Mouse (Mus musculus): ENCODE data around the gene Grm5.
A peak's percentile ranks its signal among the peaks of the same experiment; 100 is the strongest.

Gene Grm5

DNA sequence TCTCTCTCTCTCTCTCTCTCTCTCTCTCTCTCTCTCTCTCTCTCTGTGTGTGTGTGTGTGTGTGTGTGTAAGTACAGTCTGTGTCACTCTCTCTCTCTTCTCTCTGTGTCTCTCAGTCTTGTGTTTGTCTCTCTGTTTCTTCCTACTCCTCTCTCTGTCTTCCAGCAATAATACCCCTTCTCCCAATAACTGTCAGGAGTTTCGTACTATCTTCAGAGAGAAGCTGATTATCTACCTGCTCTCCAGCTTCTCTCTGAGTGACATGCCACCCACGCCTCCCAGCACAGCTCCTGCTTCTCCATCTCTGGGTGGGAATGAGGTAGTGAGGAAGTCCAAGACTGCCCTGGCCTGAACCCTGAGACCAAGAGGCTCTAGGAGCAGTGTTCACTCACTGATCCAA, at the start of gene Grm5:
Grm5 (plus strand) TSS at position 301 of the 400 bp plus-strand sequence.
- no peak for DNase-seq (ENCODE audit: low spot score in 2 of 2)

DNA sequence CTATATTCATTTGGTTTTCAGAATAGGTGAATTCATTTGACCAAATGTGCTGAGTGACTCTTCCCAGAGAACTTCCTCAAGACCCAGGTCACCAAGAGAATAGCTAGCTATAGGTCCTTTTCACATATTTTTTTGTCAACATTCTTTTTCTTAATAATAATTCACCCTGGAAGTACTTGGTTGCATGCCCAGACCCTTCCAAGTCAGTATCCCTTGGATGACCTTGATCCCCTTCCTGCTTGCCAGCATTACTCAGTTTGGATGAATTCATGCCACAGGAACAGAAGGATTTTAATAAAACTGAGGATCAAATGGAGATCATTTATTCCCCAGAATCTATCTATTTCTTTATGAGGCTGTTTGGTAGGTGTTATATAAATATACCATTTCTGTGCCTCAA, 44.9 kb upstream of the Grm5 start:
- no peak for DNase-seq (ENCODE audit: low spot score in 2 of 2)

DNA sequence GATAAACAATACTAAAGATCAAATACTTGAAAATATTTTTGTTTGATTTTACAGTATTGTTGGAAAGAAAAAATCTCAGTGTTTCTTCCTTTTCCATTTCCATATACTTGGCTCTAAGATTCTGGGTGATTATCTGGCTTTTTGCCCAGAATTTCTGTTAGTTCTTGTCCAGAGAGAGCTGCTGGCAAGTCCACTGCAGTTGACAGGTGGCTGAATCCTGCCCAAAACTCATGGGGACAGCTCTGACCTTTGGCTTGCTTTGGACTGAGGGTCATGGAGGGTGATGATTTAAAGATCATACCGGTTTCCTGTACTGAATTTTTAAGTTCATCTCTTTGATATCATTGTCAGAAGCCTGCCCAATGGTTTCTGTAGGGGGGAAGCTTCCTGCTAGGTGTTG, 18.7 kb upstream of the Grm5 start:
- no peak for DNase-seq (ENCODE audit: low spot score in 2 of 2)

DNA sequence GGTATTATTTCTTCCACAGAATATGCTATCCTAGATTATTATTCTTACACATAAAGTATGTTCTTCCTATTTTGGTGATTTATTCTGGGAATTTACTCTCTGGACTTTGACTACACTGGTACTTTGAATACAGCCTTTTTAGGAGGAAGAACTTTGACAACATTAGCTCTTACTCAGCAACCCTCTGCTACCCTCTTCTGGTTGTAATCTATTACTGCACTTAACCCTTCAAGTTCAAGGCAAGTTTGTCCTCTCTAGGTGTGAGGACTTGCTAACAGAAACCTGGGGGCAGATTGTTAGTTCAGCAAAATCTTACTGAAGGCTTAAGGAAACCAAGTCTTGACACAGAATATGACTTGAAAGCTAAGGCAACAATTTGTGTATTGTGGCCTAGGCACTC, 17.5 kb upstream of the Grm5 start:
- no peak for DNase-seq (ENCODE audit: low spot score in 2 of 2)

- peak; percentile 63 to 65 for DNase-seq (ENCODE audit: low spot score in 2 of 2)
These were observed 323 bp downstream of the Grm5 start for GRCm38 (mm10) chr7:87584281-87584701.

- peak; percentile 30 to 40 for DNase-seq (ENCODE audit: low spot score in 2 of 2)
These were observed 2.4 kb downstream of the Grm5 start for GRCm38 (mm10) chr7:87586271-87586937.

DNA sequence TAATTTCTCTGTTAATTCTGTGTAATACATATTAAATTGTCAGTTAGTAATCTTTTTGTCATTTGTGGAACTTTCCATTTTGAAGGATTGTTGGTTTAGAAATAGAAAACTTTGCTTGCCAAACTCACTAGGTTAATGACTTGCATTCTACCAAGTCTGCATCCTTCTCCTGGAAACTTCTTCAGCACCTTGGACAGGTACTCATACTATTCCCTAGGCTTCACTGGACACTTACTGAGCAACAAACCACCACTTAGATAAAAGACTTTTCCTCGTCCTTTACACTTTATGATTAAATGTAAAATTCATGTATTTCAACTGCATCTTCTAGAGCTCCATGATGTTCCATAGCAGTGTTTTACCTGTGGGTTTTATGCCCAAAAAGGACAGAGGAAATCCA, 4.0 kb downstream of the Grm5 start:
- DNase-seq (ENCODE audit: low spot score in 2 of 2) = no peak

- DNase-seq (ENCODE audit: low spot score in 2 of 2) = no peak
These were observed 42.3 kb downstream of the Grm5 start for GRCm38 (mm10) chr7:87626251-87626650.

- no peak for DNase-seq (ENCODE audit: low spot score in 2 of 2)
These were observed 51.6 kb downstream of the Grm5 start for GRCm38 (mm10) chr7:87635530-87635929.

DNA sequence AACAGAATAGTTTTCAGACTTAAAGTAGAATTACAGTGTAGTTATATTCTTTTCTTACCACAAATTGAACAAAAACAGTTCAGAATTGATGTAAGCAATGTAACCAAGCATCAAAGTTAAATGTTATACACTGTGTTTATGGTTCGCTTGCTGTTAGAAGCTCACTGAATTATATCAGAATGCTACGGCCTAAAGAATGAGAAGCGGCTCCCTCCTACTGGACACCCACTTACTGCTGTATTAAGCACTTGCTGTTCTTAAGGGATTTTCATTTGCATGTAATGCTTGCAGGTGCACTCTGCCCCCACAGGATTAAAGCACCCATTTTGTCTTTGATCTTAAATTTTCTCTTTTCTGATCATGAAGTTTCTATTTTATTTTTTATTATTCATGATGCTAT, 66.6 kb downstream of the Grm5 start:
- DNase-seq (ENCODE audit: low spot score in 2 of 2) = no peak

- no peak for DNase-seq (ENCODE audit: low spot score in 2 of 2)
These were observed 77.8 kb downstream of the Grm5 start for GRCm38 (mm10) chr7:87661794-87662193.

- DNase-seq (ENCODE audit: low spot score in 2 of 2) = no peak
These were observed 80.1 kb downstream of the Grm5 start for GRCm38 (mm10) chr7:87664041-87664440.

DNA sequence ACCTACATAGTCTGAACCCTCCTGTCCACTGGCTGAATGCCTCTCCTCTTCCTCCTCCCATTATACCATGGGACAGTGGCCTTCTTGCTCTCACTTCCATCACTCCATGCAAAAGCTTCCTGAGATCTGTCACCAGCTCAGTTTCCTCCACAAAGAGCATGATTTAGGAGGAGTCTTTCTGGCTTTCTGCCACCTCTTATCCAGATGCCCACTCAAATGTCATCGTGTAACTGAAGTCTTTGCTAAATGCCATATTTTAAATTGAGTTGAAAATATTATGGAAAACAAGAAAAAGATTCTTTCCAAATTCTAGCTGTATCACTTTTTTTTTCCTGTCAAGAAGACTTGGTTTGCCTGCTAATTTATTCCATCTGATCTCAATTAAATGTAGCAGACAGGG, 132.4 kb downstream of the Grm5 start:
- DNase-seq (ENCODE audit: low spot score in 2 of 2) = no peak

- DNase-seq (ENCODE audit: low spot score in 2 of 2) = no peak
These were observed 134.7 kb downstream of the Grm5 start for GRCm38 (mm10) chr7:87718631-87719030.

DNA sequence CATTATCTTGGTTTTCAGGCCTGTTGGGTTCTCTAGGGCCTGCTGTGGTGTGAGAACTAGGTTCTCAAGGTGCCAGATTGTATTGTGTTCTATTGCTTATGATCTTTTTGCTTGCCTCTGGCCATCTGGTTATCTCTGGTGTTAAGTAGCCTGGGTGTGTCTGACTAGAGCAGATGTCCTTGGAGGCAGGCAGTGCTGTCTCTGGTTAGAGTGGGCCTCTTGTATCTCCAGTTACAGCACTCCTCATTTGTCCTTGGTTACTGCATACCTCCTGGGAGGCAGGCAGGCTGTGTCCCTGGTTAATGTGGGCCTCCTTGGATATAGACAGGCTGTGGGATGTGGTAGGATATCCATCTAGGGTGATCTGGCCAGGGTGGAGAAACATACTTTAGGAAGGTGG, 150.5 kb downstream of the Grm5 start:
- DNase-seq (ENCODE audit: low spot score in 2 of 2) = no peak

DNA sequence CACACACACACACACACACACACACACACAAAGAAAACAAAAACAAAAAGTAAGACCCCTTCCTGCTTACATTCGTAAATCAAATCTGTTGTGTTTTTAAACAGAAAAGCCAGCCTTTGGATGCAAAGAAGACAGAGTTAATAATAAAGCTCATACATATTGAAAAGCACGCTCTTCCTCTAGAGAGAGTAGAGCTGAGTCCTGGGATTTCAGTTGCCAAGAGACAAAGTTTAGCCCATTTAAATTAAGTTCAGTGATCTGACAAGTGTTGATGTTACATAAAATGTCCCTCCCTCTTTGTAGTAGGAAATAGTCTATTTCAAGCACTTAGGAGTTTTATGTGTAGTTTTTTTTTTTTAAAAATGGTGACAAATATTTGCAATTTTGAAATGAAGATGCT, 178.0 kb downstream of the Grm5 start:
- no peak for DNase-seq (ENCODE audit: low spot score in 2 of 2)

GRCm38 (mm10) chr7:87762376-87762775, 178.4 kb downstream of the Grm5 start:
- DNase-seq (ENCODE audit: low spot score in 2 of 2) = no peak

DNA sequence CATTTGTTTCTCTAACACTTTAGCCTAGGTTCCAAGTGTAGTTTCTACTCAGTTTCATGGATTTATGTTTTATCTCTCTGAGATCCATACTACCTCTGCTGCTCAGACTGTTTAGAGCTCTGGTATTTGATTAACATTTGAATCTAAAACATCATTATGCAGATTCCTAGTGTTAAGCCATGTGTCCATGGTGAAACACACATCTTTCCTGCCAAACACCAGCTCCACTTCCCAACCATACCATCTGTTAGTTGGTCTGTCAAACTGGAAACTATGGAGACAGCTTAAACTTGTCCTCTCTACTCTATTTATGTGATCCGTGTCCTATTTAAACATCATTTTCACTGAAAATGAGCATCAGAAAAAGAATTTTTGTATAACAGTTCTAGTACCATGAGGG, 203.6 kb downstream of the Grm5 start:
- DNase-seq (ENCODE audit: low spot score in 2 of 2) = no peak

- no peak for DNase-seq (ENCODE audit: low spot score in 2 of 2)
These were observed 205.0 kb downstream of the Grm5 start for GRCm38 (mm10) chr7:87788963-87789362.

DNA sequence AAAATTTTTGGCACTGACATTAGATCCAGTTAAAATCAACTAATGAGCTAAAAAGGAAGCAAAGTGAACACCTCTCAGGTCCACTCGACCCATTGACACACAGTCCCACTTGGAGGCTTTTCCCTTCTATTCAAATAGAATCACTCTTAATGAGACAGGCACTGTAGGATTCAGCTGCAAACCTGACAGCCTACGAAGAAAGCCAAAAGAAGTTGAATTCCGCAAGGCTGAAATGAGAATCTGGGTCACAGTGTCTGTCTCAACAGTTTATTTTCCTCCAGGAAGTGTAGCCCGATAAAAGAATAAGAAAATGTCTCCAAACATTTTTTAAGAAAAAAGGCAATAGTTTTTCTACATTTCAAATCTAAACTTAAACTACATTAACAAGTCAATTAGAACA, 209.9 kb downstream of the Grm5 start:
- DNase-seq (ENCODE audit: low spot score in 2 of 2) = no peak

GRCm38 (mm10) chr7:87824898-87825297, 240.9 kb downstream of the Grm5 start:
- no peak for DNase-seq (ENCODE audit: low spot score in 2 of 2)

DNA sequence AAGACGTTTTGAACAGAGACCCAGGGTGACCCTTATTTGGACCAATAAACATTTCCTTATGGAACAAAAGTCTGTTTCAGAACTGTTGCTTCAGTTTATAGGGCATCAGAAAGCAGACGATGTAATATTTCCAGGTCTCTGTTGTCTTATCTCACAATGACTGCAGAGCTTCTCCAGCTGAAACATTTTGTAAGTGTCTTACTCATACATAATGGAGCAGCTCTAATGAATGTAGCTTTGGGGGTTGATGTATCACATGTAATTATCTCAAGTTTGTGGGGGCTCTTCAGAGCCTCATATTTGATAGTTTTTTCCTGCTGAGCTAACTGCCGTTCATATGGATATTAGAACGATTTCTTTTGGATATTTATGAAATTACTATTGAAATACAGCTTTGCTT, 250.7 kb downstream of the Grm5 start:
- no peak for DNase-seq (ENCODE audit: low spot score in 2 of 2)

DNA sequence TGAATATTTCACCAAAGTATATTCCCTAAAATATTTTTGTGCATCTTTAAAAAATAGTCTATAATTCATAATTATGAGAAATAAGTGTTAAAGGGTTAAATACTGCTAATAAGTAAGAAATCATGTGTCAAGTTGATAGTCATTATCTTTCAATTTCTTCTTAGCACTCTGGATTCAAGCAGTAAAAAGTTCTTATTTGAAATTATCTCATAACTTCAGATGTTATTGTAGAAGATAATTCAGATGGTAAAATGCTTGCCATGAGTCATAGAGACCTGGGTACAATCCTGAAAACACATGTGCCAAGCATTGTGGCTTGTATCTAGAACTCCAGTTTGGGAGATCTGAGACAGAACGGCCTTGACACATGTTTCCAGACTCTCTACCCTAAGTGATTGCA, 254.6 kb downstream of the Grm5 start:
- DNase-seq (ENCODE audit: low spot score in 2 of 2) = no peak

DNA sequence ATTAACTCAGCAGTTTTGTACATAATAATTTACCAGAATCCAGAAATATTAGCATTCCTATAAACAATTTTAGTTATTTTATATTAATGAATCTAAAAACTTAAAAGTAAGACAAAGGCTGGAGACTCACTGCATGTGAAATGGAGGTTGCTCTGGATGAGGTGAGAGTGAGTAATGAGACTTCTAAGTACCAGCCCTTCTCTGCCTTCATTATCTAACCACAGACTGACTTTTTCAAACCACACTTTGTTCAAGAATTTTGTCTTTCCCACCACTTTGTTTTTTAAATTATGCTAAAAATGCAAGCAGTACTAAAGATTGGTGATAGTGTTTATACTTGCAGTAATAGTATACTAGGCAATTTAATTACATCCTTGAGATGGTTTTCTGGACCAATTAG, 259.5 kb downstream of the Grm5 start:
- no peak for DNase-seq (ENCODE audit: low spot score in 2 of 2)
